Mouse (Mus musculus) 416B (cell line): ENCODE data around the gene Lrrfip1.

ENCODE experiments used
- DNase-seq: peaks from one replicate; pipeline ENCODE4 v3.0.0; 2011; ENCODE audit warnings: low read depth

The Lrrfip1 gene

DNA sequence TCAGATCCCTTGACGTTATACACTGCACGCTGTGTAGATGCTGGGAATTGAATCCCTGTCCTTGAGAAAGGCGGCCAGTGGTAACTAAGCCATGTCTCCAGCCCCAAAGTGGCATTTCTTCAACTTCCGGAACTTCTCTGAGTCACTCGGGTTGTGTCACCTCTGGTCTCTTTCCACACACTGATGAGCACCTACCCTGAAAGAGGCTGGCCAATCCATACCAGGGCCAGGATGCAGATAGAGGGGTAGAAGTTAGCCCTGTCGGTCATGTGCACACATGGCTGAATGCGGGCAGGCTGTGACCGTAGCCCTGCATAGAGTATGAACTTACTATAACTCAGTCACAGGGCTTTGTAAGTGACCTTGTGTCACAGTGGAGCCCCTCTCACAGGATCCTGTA is 57.9 kb downstream of the Lrrfip1 start:
- peak; percentile 91 for DNase-seq

DNA sequence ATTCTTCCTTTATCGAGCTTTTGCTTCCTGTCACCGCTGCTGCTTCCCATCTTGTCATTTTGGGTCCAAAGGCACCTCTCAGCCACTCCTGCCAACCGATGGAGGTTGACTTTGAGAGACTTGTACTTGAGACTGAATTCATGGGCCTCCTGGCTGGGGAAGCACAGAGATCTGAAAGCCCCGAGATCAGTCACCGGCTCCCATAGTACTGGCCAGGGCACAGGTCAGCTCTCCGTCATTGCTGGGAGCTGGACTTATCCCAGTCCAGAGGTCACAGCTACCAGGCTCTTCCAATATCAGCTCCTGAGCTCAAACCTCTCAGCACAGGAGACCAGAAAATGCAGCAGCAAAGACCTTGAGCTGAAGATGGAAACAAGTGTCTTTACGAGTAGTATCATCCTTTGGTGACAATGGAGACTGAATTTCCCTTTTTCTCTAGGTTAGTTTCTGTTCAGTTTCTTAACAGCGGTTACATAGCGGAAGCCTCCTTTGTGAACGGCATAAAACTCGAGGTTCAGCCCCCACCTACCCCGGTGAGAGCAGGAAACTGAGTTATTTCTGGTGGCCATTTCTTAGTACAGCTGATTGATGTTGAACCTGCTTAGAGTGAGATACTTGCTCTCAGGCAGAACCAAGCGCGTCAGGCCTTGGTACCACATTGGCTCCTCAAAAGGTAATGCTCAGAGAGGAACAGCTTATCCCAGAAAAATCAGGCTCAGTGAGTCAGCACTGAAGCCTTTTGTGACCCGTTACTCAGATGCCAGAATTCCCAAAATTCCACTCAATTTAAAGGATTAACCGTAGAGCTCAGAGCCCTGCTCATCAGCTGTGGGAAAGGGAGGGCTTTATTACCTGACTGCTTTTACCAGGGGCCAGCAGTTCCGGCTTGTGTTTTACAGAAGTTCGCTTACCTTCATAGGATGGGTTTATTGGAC is 59.0 kb downstream of the Lrrfip1 start:
- DNase-seq, result peak; percentile 73

DNA sequence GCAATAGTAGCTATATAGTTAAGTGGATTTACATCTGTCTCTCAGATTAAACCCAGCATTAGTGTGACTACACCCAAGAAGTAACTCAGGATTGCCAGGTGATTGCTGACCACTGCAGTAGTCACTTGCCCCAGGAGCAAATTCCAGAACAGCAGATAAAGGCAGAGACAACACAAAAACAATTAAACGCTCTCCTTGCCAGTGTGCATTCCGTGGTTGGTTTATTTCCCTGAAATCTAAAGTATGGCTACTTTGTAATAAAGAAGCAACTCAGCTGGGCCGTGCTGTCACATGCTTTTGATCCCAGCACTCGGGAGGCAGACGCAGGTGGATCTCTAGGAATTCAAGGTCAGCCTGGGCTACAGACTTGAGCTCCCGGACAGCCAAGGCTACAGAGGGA is 59.7 kb downstream of the Lrrfip1 start:
- no peak for DNase-seq

DNA sequence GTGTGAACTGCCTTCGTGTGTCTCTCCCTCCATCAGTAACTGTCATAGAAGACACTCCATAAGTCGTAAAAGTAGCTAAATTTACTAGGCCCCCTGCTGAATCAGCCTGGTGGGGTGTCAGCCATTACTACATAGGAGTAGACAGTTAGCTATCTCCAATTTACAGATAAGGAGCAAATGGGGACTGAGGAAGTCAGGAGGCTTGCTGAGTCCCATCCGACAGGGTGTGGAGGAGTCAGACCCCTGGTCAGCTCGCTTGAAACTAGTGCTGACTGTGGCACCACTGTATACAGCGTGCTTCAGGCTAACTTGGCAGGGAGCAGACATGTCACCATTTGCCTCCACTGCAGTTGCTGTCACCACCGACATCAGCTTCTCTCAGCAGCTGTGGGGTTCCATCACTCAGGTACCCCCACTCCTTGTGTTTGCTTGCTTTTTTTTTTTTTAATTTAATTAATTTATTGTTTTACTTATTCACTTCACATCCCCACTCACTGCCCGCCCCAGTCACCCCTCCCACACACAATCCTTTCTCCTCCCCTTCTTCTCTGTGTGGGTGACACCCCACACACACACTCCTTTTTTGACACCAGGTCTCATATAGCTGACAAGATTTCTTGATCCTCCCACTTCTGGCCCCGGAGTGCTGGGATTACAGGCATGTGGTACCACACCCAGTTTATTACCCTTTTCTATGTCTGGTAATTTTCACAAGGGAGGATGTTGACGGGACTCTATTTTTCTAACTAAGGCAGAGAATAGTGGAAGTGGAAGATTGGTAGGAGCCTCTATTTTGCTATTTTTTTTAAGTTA is 61.5 kb downstream of the Lrrfip1 start:
- DNase-seq, result no peak

DNA sequence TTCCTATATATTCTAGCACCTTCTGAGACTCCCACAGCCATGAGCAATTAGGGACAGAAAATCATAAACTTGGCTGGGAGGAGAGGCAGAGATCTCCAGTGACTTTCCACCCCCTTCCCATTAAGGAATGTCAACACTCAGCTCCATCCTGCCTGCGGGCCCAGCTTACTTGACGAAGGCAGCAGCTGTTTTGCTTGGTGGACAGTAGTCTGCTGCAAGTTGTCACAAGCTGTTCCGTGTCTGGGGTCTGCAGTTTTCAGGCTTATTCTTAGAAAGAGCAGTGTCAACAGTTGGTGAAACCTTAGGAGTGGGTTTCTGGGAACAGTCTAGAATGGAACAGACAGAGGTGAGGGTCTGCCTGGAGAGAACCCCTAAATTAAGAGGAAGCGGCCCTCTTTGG is 62.6 kb downstream of the Lrrfip1 start:
- no peak for DNase-seq

DNA sequence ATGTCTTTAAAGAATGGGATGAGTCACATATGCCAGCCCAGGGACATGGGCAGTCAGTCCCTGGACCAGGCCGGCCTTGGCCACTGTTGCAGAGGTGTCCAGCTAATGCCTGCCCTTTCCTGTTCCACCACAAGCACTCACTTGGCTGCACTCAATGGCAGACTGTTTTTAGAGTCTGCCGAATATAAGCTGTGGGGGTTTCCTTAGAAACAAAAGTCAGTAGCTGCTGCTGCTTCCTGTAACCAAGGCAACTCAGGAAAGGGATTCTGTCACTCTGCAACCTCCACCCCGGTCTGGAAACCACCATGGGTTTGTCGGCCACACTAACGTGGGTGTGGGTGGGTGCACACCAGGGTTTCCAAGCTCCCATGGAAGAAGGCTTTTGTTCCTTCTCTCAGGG is 63.8 kb downstream of the Lrrfip1 start:
- peak; percentile 85 for DNase-seq

DNA sequence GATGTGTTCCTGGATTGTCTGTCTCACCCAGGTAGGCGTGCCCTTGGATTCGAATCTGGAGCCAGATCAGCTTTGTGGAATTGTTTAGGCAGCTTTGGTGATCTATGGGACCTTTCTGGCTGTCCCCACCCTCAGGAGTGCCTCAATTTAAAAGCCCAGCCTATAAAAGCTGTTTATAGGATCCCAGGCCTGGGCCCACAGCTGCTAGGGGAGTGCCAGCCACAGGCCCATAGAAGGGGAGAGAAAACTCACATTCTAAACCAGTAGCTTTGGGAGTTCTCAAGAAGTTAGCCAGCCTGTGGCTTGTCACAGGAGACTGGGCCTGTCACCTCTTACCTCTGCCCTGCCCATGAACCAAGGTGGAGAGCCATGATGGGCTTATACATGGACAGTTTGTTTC is 65.5 kb downstream of the Lrrfip1 start:
- DNase-seq, result no peak

DNA sequence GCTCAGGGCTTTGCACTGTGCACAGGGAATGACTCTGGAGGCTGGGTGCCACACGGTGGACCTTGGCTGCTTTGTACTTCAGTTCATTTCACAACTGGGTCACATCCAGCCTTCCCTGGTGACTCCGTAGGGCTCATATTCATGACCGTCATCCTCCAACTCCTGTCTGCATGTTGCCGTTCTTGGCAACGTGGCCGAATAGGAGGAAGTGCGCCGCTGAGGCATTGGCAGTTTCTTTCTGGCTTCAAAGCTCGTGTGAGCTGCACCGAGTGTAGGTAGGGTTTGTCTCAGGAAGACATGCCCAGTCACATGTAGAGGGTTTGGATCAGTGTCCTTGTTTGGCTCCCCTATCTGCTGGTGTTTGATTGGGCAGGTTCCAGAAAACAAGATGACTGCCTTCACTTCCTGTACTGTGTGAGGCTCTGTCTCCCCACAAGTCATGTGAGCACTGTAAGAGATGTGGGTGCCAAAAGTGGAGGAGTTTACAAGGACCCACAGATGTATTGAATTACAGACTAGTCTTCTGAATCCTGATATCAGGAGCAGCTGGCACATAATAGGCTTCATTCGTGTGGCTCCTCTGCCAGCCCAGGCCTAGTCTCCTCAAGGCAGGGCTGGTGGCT is 66.5 kb downstream of the Lrrfip1 start:
- peak; percentile 54 for DNase-seq

DNA sequence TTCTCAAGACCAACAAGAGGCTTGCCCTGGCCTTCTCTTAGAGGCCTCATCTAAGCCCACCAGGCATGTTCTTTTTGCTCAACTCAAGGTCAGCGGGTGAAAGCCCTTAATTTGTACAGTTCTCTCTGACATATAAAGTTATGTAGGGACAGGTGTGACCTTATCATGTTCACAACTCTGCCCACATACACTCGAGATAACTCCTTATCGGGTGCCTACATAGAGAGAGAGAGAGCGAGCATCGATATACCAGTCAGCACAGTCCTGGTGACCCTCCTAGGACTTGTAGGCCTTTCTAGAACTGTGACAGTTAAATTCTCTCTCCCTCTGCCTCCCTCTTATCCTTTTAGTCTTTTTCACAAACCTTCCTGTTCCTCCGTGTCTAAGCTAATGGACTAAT is 67.5 kb downstream of the Lrrfip1 start:
- DNase-seq, result no peak

DNA sequence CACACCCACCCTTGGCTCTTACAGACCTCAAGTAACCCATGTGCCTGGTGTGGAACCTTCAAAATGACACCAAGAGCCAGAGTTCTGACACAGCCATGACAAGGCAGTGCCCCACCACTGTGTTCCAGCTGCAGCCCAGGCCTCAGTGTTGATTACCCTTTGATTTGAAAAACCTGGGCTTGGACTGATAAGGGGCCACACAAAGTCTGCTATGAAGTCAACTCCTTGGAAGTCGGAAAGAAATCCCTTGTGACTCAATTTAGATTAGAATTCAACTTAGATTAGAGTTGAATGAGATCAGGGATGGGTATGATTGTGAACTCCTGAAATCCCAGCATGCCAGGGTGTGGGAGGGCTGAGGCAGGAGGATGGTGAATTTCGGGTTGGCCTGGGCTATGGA is 68.1 kb downstream of the Lrrfip1 start:
- DNase-seq, result no peak

DNA sequence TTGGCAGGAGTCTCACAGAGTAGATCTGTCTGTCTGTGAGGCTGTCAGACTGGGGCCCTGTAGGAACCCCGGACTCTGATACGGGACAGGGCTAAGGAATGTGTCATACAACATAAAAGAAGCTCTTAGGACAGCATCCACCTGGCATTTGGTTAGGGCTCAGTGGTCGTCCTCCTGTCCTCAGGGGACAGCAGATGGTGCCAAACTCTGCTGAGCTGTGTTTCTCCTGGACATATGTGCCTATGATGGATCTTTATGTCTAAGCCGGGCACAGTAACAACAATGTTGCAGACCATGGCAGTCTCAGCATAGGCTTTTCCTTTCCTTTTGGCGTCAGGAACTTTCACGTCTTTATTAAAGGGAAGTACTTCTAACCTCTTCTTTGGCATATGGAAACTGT is 69.2 kb downstream of the Lrrfip1 start:
- DNase-seq, result no peak

DNA sequence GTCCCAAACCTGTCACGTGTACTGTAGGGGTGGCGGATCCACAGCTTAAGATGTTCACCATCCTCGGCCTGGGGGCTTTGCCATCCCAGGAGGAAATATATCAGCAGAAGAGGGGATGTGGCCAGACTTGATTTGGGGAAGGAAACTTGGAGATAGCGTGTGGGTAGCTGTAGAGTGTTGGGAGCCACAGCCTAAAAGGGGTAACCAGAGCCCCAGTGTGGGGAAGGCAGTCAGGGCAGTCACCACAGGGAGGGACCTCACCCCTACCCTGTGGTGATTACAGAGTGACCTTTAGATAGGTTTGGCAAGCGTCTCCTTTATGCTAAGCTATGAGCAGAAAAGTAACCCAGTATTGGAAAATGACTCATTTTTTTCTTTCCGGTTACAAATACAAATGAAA is 71.0 kb downstream of the Lrrfip1 start:
- peak; percentile 90 for DNase-seq

DNA sequence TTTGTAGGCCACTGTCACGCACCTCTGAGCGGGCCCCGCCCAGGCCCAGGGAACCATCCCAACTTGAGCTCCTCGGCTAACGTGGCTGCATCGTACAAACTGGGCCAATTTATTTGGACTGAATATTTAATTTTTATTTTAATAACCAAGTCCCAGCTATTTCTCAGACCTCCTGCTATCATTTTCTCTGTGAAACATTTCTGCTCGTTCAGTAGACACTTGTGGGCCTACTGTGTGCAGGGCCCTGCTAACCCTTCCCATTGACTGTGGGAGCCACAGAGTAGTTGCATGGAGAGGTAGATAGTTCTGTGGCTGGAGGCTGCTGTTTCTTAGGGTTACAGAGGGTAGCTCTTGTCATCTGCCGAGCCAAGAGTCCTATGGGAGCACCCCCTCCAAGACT is 72.0 kb downstream of the Lrrfip1 start:
- no peak for DNase-seq

DNA sequence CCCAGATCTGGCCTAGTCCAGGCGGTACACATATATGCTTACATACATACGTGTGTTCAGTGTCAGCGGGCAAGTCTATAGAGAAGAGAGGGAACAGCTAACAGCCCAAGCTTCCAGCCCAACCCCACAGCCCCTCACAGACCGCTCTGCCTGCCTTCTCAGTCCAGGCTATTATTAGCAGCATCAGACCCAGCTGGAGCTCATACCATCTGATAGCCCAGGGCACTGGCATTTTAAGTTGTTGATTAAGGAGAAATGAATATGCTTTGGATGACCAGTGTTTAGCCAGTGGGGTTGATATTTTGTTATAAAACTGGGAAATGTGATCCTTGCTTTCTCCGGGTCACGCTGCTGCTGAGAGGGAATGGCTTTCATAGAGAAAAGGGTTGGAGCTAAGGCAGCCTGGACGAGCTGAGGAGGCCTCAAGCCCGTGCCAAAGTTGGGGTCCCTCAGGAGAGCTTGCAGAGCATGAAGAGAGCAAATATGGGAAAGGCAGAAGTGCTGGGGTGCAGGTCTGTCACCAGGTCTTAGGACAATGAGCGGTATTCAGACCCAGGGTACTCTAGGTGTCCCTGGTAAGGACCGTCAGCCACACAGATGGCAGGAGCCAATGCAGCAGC is 73.2 kb downstream of the Lrrfip1 start:
- no peak for DNase-seq

DNA sequence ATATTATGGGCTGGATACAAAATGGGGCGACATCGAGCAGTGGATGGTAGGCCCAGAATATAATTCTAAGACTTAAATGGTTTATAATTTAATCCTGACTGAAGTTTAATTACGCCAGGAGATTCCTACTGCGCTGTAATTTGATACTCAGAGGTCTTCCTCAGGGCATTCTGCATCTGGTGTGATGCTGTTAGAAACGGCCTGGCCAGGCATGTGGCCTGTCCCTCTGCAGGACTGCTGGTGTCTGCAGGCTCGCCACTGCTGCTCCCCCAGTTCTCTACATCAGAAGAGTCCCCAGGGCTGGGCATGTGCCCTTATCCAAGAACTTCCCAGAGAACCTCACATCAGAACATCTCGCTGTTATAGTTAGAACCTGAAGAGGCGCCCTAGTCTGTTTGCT is 78.4 kb downstream of the Lrrfip1 start:
- DNase-seq, result no peak

DNA sequence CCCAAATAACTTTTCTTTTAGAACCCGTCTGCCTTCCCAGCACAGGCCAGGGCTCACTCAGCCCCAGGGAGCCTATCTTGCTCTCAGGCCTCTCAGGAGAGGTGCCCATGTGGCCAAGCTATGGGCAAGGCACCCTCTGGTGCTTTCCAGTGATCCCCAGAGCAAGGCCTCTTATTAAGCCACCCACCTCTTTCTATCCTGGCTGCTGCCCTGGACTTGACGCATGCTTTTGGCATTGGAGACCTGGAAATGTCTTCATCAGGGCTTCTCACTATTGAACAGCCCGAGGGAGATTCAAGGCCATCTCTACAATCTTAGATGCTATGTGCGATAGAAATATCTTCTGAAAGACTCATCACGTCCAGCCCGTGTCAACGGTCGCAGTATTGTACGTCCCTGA is 78.9 kb downstream of the Lrrfip1 start:
- no peak for DNase-seq

DNA sequence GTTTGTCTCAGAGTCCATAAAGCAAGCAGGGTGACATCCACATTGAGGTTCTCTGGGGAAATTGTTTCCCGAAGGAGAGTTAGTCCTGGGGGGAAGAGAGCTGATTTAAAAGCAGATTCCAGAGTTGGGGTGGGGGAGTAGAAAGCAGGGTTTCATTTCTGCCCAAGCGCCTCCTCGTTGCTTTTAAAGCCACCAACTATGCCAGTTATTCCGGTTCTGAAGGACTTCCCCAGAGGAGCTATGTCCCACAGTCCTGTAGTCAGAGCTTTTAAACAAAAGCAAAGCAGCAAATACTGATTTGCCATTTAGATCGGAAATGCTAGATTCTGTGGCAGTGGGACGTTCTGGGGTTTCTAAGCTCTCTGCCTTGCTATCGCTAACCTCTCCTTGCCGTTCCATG is 79.4 kb downstream of the Lrrfip1 start:
- no peak for DNase-seq

DNA sequence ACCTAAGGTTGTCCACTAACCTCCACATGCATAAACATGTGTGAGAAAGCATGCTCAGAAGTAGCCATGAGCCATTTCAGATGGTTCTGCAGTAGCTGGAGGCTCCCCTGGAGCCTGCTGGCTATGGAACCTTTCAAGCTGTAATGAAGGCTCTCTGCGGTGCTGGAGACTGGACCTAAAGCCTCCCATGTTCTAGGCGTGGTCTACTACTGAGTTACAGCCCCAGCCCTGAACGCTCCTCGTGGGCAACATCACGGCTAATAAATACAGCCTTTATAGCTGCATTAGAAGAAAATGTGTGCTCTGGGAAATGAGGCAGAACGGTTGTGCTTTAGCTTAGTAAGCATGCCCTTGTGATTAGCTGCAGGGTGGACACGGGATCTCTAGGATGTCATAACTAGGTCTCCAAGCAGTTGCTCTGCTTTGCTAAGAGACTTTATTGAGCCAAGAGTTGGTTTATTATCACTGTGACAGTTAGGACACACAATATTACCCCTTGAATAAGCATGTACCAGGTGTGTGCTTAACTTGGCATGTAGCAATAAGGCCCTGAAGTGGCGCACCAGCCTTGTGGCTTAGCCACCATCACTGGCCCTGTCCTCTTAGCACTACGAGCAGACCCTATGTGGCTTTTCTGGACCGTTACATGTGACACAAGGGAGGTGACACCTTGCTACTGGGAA is 81.3 kb downstream of the Lrrfip1 start:
- DNase-seq, result no peak

DNA sequence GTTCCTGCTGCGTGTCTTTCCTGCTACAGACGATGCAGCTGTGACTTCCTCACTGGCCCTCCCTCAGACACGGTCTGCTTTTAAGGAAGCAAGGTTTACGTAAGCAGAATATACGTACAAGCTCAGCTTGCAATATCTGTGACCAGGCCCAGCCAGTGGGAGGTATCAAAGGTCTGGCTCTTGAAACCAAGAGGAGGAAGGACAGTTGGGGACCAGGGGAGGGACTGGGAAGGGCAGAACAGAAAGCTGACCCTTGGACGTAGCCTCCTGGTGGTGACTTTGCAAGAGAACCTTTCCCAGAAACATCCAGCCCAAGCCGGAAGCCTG is 81.8 kb downstream of the Lrrfip1 start:
- peak; percentile 84 for DNase-seq

DNA sequence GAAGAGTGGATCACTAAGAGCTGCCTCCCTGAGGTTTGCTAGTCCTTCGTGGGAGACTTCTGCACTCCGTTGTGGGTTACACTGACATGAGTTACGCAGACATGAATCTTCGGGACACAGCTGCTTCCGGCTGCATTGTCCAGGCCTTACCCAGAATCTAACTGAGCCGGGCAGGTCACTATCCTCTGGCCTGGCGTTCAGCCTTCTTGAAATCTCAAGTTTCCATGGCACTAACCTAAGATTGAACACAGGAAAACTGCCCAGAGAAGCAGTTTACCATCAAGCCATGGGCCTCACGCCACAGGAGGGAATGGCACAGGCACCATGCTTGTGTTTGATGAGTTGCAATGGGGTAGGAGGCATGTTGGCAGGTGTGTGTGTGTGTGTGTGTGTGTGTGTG is 85.8 kb downstream of the Lrrfip1 start:
- no peak for DNase-seq

DNA sequence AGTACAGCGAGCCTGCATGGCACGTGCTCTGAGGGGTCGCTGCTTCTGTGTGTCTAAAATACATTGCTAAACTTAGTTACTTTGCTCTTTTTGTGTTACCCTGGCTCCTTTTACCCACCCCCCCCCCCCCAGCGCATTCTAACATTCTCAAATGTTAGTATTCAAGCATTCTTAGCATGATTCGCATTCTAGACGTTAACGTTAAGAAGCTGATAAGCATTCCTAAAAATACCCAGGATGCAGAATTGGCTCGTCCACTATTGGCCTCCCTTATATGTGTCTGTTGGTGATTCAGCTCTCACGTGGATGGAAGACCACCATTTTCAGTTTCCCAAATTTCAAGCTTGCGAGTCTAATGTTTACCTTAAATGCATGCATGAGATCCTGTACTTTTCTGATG is 86.5 kb downstream of the Lrrfip1 start:
- no peak for DNase-seq

DNA sequence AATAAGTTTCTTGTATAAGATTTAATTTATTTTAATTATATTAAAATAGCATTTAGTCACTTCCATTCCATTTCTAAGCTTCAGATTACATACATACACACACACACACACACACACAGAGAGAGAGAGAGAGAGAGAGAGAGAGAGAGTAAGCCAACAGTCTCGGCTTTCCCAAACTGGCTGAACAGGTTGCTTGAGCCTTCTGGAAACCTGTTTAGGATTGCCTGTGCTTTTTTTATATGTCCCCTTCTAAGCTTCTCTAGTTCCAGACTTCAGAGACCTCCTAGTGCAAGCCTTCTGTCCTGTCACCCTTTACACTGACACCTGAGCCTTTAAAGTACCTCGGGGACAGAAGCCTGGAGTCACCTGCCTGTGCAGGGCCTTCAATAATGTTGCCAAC is 87.1 kb downstream of the Lrrfip1 start:
- DNase-seq, result no peak
